Mouse (Mus musculus) kidney, adult 18-20 months (tissue): Measurements from ENCODE around the gene Btbd35f28.
"Not testable (repeated sequence)": the region's sequence is repeated elsewhere in the genome, so short reads cannot be mapped to it uniquely, and the experiment has no call there.

Experiments used
- DNase-seq: peaks from one replicate; pipeline ENCODE4 v3.0.0; 2021

Btbd35f28 gene

GRCm38 (mm10) chrX:4196276-4196675, at the start of gene Btbd35f28:
Gene Btbd35f28, plus strand, starts transcription at chrX:4196576.
- DNase-seq = not testable (repeated sequence)
